Mouse (Mus musculus) kidney, postnatal 36 days (tissue): ENCODE measurements around the gene Sptssa.

Experiments used
- DNase-seq, 2 experiments: peaks; one replicate each; pipeline ENCODE4 v3.0.0; 2021 to 2022; ENCODE audit warnings: mixed read lengths in 2 of 2

Sptssa gene

GRCm38 (mm10) chr12:54654741-54655140, 1.6 kb downstream of the Sptssa start:
- DNase-seq = no peak

GRCm38 (mm10) chr12:54654141-54654540, 2.2 kb downstream of the Sptssa start:
- peak; percentile 46 to 56 for DNase-seq

GRCm38 (mm10) chr12:54652346-54652745, 4.0 kb downstream of the Sptssa start:
- peak; percentile 47 to 57 for DNase-seq

DNA sequence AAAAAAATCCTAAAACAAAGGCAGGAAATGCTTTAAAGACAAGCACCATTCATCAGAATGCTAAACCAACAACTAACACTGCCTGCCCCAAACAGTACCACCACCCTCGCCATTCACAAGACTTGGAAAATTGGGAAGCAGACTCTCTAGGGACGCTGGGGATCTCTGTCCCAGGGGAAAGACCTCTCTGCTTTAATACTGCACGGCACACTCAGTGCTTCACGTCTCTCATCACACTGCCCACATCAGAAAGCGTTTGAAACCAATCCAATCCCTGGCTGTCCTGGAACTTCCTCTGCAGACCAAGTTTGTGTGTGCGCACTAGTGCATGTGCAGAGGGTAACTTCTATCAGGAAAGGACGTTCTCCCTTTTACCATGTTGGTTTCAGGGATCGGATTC, 4.6 kb downstream of the Sptssa start:
- DNase-seq = peak; percentile 28 to 44

- peak in 1 of 2 experiments; percentile 36 for DNase-seq
Measured at GRCm38 (mm10) chr12:54651158-54651557, 5.2 kb downstream of the Sptssa start.

DNA sequence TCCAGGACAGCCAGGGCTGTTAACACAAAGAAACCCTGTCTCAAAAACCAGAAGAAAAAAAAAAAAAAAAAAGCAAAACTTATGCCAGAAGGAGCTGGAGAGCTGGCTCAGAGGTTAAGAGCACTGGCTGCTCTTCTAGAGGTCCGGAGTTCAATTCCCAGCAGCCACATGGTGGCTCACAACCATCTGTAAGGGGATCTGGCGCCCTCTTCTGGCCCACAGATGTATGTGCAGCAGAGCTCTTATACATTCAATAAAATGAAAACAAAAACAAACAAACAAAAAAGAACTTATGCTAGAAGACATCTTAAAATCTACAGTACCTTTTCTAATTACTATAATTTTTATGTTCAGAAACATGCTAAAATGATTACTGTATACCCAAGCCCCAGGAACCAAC, 11.4 kb downstream of the Sptssa start:
- DNase-seq = no peak

- no peak for DNase-seq
Measured at GRCm38 (mm10) chr12:54643320-54643892, 13.0 kb downstream of the Sptssa start.

- DNase-seq = no peak
Measured at GRCm38 (mm10) chr12:54641374-54641773, 15.0 kb downstream of the Sptssa start.

GRCm38 (mm10) chr12:54640259-54640658, 16.1 kb downstream of the Sptssa start:
- peak in 1 of 2 experiments; percentile 18 for DNase-seq

DNA sequence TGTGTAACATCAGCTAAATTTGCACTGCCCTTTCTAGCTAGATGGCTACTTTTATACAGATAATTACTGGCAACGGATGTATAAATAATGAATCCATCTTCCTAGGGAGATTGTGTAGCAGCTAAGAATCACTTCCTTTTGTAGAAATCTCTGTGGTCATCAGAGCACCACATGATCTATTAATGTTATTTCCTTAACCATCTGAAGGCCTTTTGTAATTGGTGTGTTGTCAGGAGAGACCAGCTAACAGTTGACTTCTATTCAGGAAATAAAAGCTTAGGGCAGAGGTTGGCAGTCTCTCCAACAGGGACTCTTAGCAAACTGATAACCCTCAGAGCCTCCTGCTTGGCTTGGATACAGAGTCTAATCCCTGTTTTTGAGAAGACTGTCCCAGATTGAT, 19.3 kb downstream of the Sptssa start:
- DNase-seq = no peak

DNA sequence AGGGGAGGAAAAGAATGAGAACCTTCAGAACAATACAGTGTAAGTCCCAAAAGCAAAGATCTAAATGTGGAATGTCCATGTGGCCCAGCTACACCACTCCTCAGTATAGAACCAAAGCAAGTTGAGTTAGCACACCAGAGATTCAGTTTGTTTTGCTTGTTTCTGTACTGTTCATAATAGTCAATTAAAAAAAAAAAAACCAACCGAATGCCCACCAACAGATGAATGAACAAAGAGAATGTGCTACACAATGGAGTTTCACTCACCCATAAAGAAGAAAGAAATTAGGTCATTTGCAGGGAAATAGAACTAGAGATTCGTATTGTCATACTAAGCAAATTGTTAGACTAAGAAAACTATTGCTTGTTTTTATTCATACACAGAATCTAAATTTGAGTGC, 24.2 kb downstream of the Sptssa start:
- DNase-seq = no peak

- no peak for DNase-seq
Measured at GRCm38 (mm10) chr12:54621942-54622341, 34.4 kb downstream of the Sptssa start.

DNA sequence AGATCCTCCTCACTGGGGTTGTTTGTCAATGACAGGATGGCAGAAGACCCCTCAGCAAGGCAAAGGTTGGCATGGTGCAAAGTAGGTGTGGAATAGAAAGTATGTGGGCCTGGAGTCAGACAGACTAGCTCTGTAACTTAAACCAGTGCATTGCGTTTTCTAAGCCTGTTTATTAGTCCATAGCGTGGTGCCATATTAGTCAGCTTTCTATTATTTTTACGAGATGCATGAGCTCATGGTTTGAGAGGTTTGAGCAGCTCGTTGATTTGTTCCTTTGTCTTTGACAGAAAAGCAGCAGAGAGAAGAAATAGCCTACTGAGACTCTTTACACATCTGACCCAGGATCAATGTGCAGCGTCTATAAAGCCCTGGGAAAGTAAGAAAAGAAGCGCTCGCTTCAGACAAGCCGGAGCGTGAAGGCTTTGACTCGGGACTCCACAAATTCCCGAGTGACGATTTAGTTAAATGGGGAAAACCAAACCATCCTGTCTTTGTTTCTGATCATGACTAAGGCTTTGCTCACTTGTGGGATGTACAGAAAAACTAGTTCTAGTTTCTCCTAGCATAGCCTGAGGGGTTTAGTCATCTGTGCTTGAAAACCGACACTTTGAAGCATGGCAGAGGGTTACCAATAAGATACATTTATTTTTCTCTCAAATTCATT, 36.2 kb downstream of the Sptssa start:
- DNase-seq = no peak

GRCm38 (mm10) chr12:54608988-54609387, 47.4 kb downstream of the Sptssa start:
- DNase-seq = no peak

- DNase-seq = no peak
Measured at GRCm38 (mm10) chr12:54605203-54605602, 51.2 kb downstream of the Sptssa start.

DNA sequence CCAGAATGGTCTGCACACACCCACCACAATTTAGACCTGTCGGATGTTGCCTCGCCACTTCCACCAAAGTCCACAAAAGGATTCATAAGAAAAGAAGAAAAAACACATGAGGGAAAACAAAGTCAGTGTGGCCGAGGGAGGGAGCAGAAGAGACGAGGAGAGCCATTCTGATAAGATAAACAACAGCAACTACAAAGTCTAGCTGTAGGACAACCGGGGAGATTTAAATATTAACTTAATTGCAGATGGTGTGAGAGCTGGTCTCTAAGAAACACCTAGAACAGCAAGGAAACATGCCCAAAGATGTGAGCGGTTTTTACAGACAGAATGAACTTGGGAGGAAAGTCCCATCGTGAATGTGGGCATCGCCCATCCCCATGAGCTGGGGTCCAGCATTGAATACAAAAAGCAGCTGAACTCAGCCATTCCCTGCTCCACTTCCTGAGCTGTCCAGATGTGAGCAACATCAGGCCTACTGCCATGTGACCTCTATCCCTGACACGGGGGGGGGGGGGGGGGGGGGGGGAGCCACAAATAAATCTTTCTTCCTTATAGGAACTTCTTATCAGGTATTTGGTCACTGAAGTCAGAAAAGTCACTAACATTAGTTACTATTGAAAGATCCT, 52.7 kb downstream of the Sptssa start:
- no peak for DNase-seq

- no peak for DNase-seq
Measured at GRCm38 (mm10) chr12:54600482-54600881, 55.9 kb downstream of the Sptssa start.

DNA sequence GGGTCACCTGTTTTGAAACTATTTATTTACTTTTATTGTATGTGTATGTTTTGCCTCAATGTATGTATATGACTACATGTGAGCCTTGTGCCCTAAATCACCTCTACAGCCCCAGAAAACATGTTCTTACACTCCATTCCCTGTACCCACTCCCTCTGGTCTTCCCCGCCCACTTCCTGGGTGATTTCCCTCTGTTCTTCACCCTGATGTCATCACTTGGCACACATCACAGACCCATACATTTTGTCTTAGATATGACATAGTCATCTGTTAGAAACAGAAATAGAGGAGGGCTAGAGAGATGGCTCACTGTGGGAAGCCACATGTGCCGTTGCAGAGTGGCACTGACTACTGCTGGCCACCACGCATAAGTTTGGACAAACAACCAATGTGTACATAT, 58.0 kb downstream of the Sptssa start:
- DNase-seq = no peak

GRCm38 (mm10) chr12:54596715-54597114, 59.7 kb downstream of the Sptssa start:
- no peak for DNase-seq
